Mouse (Mus musculus) neural tube, embryonic 11.5 days (tissue): Measurements from ENCODE around the gene Shox2. TPM values are rescaled to one million over a fixed set of nuclear protein-coding genes. Genes with fewer than 3 reads are reported as not detected.

Experiments used
- ATAC-seq: fragments of 200-750 bp; cut with Nextera tagmentation; 2 replicates; pipeline ENCODE4 v1.8.0; 2017; ENCODE audit warnings: moderate number of reproducible peaks, mild to moderate bottlenecking, moderate TSS enrichment, moderate library complexity; ENCODE audit not compliant: insufficient read depth, low FRiP score, low TSS enrichment
- DNase-seq: peaks from one replicate; pipeline ENCODE4 v3.0.0-alpha.2; 2015; ENCODE audit warnings: low spot score
- H3K27ac ChIP-seq: fragments of 300-500 bp; sonication (generic); 2 replicates; pipeline ENCODE4 v1.5.1; 2014; ENCODE audit warnings: low read depth, mild to moderate bottlenecking, low read length
- H3K27me3 ChIP-seq: fragments of 300-500 bp; sonication (generic); 2 replicates; pipeline ENCODE4 v1.6.1; 2014; ENCODE audit warnings: mild to moderate bottlenecking, low read length, mixed read lengths; ENCODE audit not compliant: control insufficient read depth, insufficient read depth
- H3K36me3 ChIP-seq: fragments of 300-500 bp; sonication (generic); 2 replicates; pipeline ENCODE4 v1.6.1; 2014; ENCODE audit warnings: mild to moderate bottlenecking, low read length, moderate library complexity, mixed read lengths; ENCODE audit not compliant: control insufficient read depth, insufficient read depth
- H3K4me1 ChIP-seq: fragments of 300-500 bp; sonication (generic); 2 replicates; pipeline ENCODE4 v1.6.1; 2014; ENCODE audit warnings: low read length, mixed read lengths; ENCODE audit not compliant: control insufficient read depth, insufficient read depth
- H3K4me2 ChIP-seq: fragments of 300-500 bp; sonication (generic); 2 replicates; pipeline ENCODE4 v1.6.1; 2014; ENCODE audit warnings: low read depth, mild to moderate bottlenecking, moderate library complexity
- H3K4me3 ChIP-seq: fragments of 300-500 bp; sonication (generic); 2 replicates; pipeline ENCODE4 v1.5.1; 2014; ENCODE audit warnings: low read depth, low read length
- H3K9ac ChIP-seq: fragments of 300-500 bp; sonication (generic); 2 replicates; pipeline ENCODE4 v1.6.1; 2014; ENCODE audit warnings: mild to moderate bottlenecking, low read length
- H3K9me3 ChIP-seq: fragments of 300-500 bp; sonication (generic); 2 replicates; pipeline ENCODE4 v1.6.1; 2016; ENCODE audit warnings: low read length; ENCODE audit not compliant: control insufficient read depth
- WGBS: fragments of 180-500 bp; shearing (Covaris S2); extraction: QIAGEN DNeasy Blood & Tissue Kit; methylation state at CpG from one replicate; pipeline ENCODE4 v1.1.7; 2014; 5-methylcytosine and 5-hydroxymethylcytosine counted together
- polyA plus RNA-seq: library from polyadenylated mRNA; unstranded; fragments of >200 nt; fragmentation: Nextera tagmentation; extraction: Ambion mirVana; gene quantifications from 2 replicates; pipeline ENCODE4 v1.2.1, GENCODE M21; 2014

The Shox2 gene
- polyA plus RNA-seq, 1 experiment from 2014 or later = 20.9 TPM

DNA sequence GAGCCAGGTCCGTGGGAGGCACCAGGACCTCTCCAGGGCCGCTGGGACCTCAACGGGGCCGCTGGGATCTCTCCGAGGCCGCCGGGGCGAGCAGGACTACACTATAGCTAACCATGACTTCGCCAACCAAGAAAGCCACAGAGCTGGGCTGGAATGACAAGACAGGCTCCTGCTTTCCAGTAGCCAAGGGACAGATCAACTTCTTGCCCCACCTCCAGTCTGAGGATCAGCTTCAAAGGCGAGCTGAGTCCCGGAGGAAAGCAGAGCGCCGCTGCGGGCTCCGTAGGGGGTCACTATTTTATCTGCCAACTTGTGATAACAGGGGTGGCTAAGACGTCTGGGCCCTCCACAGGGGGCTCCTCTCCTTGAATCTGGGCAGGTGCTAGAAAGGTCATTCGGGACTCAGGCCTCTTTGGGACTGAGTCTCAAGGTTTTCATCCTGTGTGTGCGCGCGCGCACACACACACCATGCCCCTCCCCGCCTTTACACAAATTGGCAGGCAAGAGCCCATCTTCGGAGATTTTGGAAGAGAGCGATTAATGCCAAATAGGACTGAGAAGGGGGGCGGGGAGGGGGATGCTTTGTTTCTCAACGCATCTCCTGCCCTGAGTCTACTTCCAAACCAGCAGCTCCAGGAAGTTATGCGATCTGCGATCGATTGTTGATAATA lies 10.8 kb downstream of the Shox2 start:
- Histone ChIP-seq H3K9me3 (no peaks in the 10 kb centered on the region), H3K4me1 (peaks cover 8% of the 10 kb centered on the region), H3K27ac (no peak overlapping the region), H3K36me3 (no peaks in the 10 kb centered on the region), H3K4me3 (peak overlapping the region; percentile 18; the same call in 1 of the 2 replicates), H3K27me3 (peaks cover 62% of the 10 kb centered on the region), H3K4me2 (peak overlapping the region; percentile 35), H3K9ac (no peak overlapping the region)
- WGBS = under 1% methylated on average over 29 of the region's 29 CpGs
- ATAC-seq (no peak), DNase-seq (peak; percentile 37)

DNA sequence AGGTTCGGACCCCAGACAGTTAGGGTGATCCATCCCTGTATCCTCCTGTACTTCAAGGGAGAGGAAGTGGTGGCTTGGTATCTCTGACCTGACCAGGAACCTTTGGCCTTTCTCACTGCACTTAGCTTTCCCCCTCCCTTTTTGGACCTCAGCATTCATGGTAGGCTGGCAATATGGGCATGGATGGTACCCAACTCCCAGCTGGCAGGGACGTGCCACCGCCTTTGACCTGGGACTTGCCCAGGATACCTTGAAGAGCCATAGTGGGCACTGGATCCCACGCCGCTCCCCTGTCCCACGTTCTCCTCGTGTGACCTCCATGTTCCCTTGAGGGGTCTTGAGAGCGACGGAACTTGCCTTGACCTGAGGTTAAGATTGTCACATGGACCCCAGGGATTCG lies 11.3 kb downstream of the Shox2 start:
- no peak overlapping the region for H3K27ac ChIP-seq
- DNase-seq (peak; percentile 32), ATAC-seq (no peak)
- WGBS = under 1% methylated on average over 10 of the region's 10 CpGs
- H3K36me3 ChIP-seq = no peaks in the 10 kb centered on the region
- no peak overlapping the region for H3K9ac ChIP-seq
- no peak overlapping the region for H3K4me3 ChIP-seq
- no peak overlapping the region; the same call in 1 of the 2 replicates for H3K4me2 ChIP-seq
- peaks cover 60% of the 10 kb centered on the region for H3K27me3 ChIP-seq
- H3K9me3 ChIP-seq = no peaks in the 10 kb centered on the region
- peaks cover 8% of the 10 kb centered on the region for H3K4me1 ChIP-seq

DNA sequence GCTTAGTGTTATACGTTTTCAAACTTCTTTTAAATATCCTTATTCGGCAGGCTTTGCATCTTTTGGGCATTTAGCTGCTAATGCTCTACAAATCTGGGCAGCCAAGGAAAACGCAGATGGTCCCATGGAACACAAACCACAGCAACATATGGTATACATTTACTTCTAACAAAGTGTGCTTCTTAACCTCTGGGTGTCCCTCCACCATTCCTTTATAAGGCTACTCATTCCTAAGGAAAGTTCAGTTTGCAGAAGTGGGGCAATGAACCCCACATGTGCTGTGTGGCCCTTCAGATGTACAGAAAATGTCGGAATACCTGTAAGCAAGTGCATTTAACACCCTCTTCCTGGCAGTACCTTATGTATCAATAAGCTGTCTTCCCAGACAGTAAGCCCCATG lies 14.1 kb downstream of the Shox2 start:
- no peak overlapping the region for H3K4me3 ChIP-seq

DNA sequence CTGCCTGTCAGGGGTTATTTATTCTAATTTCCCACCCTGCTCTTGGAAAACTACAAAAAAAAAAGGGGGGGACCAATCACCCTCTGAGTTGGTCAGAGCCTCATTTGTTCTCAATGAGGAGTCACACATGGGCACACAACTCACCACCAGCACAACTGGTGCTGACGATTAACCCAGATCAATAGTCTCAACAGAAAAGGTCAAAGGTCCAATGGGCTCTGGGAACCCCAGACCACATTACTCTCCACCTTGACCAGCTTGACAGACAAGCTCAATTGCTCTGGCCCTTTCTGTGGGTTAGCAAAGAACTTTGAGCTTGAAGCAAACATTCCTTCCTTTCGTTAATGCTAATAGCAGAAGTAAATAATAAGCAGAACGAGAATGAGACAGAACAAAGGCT lies 16.7 kb downstream of the Shox2 start:
- peaks cover 11% of the 10 kb centered on the region for H3K27me3 ChIP-seq

More for the DNA sequence above, 14.1 kb downstream of the Shox2 start:
- no peak for ATAC-seq
- Histone ChIP-seq H3K27ac (no peak overlapping the region), H3K9ac (no peak overlapping the region), H3K4me2 (no peak overlapping the region), H3K4me1 (peaks cover 8% of the 10 kb centered on the region), H3K27me3 (peaks cover 35% of the 10 kb centered on the region), H3K9me3 (no peaks in the 10 kb centered on the region), H3K36me3 (no peaks in the 10 kb centered on the region)
- 56% methylated on average over 4 of the region's 4 CpGs for WGBS
- no peak for DNase-seq

DNA sequence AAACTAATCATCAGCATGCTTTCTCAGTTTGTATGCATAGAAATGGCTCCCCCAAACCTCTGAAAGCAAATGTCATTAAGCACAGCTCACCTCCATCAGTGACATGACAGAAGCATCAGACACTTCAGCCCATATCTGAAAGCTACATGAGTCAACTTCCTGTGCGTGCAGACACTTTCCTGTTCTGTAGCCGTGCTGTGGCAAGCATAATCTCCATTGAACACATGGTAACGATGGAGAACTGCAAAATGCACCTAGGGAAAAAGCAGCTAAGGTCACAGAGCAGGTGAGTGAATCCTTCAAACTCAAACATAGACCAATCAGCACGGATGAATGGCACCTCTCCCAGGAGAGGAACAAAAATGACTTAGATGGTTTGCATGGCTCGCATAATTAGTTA lies 21.6 kb downstream of the Shox2 start:
- H3K36me3 ChIP-seq = no peaks in the 10 kb centered on the region
- no peak overlapping the region for H3K27ac ChIP-seq
- H3K4me2 ChIP-seq = no peak overlapping the region
- WGBS = 73% methylated on average over 5 of the region's 5 CpGs
- no peak overlapping the region for H3K9ac ChIP-seq
- ATAC-seq (no peak), DNase-seq (no peak)
- H3K4me3 ChIP-seq = no peak overlapping the region
- H3K9me3 ChIP-seq = no peaks in the 10 kb centered on the region
- H3K27me3 ChIP-seq = no peaks in the 10 kb centered on the region
- H3K4me1 ChIP-seq = no peaks in the 10 kb centered on the region

More for the DNA sequence above, 16.7 kb downstream of the Shox2 start:
- no peaks in the 10 kb centered on the region for H3K9me3 ChIP-seq
- H3K27ac ChIP-seq = no peak overlapping the region
- H3K4me1 ChIP-seq = no peaks in the 10 kb centered on the region
- no peak overlapping the region for H3K4me2 ChIP-seq
- H3K9ac ChIP-seq = no peak overlapping the region
- H3K36me3 ChIP-seq = no peaks in the 10 kb centered on the region
- DNase-seq (no peak), ATAC-seq (no peak)
- WGBS = 47% methylated on average over 3 of the region's 3 CpGs
- H3K4me3 ChIP-seq = no peak overlapping the region

DNA sequence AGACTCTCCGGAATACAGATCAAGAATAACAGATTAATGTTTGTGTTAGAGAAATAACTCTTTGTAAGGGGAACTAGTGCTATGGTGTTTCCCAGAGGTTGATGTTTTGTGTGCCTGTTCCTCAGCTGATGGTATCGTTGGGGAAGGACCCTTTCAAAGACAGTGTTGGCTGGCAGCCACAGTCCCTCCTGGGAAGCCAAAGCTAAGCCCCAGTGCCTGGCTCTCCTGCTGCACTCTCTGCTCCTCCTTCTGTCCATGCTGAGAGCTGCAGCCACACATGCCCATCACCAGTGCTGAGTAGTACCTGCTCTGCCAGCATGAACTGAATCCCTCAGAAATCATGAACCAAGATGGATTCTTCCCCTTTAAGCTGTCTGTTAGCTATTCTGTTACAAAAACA lies 26.4 kb downstream of the Shox2 start:
- no peaks in the 10 kb centered on the region for H3K4me1 ChIP-seq
- DNase-seq = no peak
- H3K4me2 ChIP-seq = no peak overlapping the region
- no peak overlapping the region for H3K4me3 ChIP-seq
- 73% methylated on average over 2 of the region's 2 CpGs for WGBS
- ATAC-seq = no peak
- H3K9me3 ChIP-seq = no peaks in the 10 kb centered on the region
- H3K27me3 ChIP-seq = no peaks in the 10 kb centered on the region
- H3K36me3 ChIP-seq = no peaks in the 10 kb centered on the region
- H3K9ac ChIP-seq = no peak overlapping the region
- H3K27ac ChIP-seq = no peak overlapping the region

DNA sequence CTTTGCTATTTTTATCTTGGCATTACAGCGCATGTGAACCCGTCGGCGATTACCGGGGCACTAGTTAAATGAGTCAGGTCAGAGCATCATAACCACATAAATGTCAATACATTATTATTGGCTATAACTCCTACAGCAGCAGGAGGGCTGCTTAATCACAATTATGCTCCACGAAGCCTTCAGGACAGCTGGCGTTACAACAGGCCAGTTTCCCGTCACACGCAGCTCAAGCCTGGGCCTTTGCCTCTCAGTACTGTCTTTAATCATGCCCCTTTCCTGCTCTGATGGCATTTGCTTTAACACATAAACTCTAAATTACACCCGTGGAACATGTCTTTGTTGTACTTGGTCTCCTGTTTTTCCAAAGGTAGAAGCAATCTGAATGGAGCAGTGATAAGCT lies 41.9 kb downstream of the Shox2 start:
- no peak overlapping the region for H3K4me3 ChIP-seq
- H3K9me3 ChIP-seq = no peaks in the 10 kb centered on the region
- no peaks in the 10 kb centered on the region for H3K4me1 ChIP-seq
- H3K27me3 ChIP-seq = no peaks in the 10 kb centered on the region
- WGBS = 46% methylated on average over 10 of the region's 10 CpGs
- DNase-seq = no peak
- no peaks in the 10 kb centered on the region for H3K36me3 ChIP-seq
- no peak overlapping the region for H3K4me2 ChIP-seq
- no peak for ATAC-seq
- no peak overlapping the region for H3K9ac ChIP-seq
- no peak overlapping the region for H3K27ac ChIP-seq

DNA sequence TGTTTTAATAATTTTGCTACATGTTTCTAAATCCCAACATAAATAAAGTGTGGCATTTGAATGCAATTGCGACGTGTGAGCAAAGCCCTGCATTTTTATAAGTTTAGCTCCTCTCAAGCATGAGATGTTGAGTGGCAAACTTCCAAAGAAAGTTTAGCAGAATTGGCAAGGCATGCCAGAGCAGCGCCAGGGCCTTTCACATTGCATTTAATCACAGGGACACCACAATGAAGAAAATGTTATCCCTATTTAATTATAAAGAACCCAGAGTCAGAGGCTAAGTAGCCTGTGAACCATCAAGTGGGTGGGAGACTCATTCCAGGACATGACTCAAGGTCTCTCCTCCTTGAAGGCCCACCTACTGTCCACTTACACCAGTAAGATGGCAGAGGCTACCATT lies 59.1 kb downstream of the Shox2 start:
- no peaks in the 10 kb centered on the region for H3K9me3 ChIP-seq
- no peak overlapping the region for H3K27ac ChIP-seq
- no peaks in the 10 kb centered on the region for H3K4me1 ChIP-seq
- no peak overlapping the region for H3K9ac ChIP-seq
- no peak overlapping the region for H3K4me3 ChIP-seq
- no peak for ATAC-seq
- 79% methylated on average over 3 of the region's 3 CpGs for WGBS
- H3K36me3 ChIP-seq = no peaks in the 10 kb centered on the region
- no peaks in the 10 kb centered on the region for H3K27me3 ChIP-seq
- DNase-seq = no peak
- no peak overlapping the region for H3K4me2 ChIP-seq
